Mouse (Mus musculus): Measurements from ENCODE around the gene Ulk4.

DNA sequence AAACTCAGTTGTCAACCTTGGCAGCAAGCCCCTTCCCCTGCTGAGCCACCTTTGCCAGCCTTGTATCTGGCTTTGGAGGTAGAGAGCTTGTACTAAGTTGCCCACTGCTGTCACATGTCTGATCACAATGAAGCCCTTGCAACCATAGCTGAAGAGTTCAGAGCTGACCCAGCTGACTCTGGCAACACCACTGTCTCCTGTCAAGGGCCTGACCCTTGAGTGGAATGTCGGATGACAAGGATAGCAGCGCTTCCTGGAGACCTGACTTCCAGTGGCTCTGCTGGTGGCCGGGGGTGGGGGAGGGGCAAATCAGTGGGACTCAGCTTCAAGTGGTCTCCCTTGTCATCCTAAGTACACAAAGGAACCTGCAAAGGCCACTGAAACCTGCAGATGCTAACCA is 214.3 kb downstream of the Ulk4 start:
- TF ChIP-seq CTCF (IDR thresholded peaks at IDR 0.05; ENCODE audit: insufficient read depth, low read length) (no peak), POLR2A (IDR thresholded peaks at IDR 0.05; ENCODE audit: borderline replicate concordance, extremely low read depth, low read depth, low read length) (no peak)

Data from lung, adult 2 months (tissue).